Mouse (Mus musculus): Measurements from ENCODE around the gene Sco2.

GRCm38 (mm10) chr15:89415282-89415681, 41.6 kb upstream of the Sco2 start:
- TF ChIP-seq CTCF (IDR thresholded peaks at IDR 0.05; ENCODE audit: insufficient read depth, low read depth, low read length) (no peak), POLR2A (IDR thresholded peaks at IDR 0.05; ENCODE audit: insufficient read depth, low read depth, low read length) (no peak)

All from olfactory bulb, adult 2 months (tissue).